Mouse (Mus musculus): ENCODE data around the gene Kmt5b. TPM values are rescaled to one million over a fixed set of nuclear protein-coding genes. Genes with fewer than 3 reads are reported as not detected.

Gene Kmt5b
- polyA plus RNA-seq, 1 experiment from 2014 or later = 58.0 TPM

- no peak overlapping the region for H3K27ac ChIP-seq
- peak overlapping the region; percentile 66 for H3K4me2 ChIP-seq
- WGBS = 84% methylated on average over 7 of the region's 7 CpGs
- ATAC-seq (ENCODE audit: low FRiP score) = no peak
- H3K36me3 ChIP-seq (replicated peaks) = no peaks in the 10 kb centered on the region
- no peaks in the 10 kb centered on the region for H3K27me3 ChIP-seq
- H3K4me3 ChIP-seq (replicated peaks) = 0 out of 2 replicates have a peak overlapping the region, but pooled peaks have one; percentile 13
- peaks cover 18% of the 10 kb centered on the region for H3K4me1 ChIP-seq
- H3K9ac ChIP-seq = no peak overlapping the region
- H3K9me3 ChIP-seq = 0 out of 2 replicates have a peak, but pooled peaks cover 4% of the 10 kb centered on the region
These were observed 23.9 kb upstream of the Kmt5b start for GRCm38 (mm10) chr19:3743362-3743761.

DNA sequence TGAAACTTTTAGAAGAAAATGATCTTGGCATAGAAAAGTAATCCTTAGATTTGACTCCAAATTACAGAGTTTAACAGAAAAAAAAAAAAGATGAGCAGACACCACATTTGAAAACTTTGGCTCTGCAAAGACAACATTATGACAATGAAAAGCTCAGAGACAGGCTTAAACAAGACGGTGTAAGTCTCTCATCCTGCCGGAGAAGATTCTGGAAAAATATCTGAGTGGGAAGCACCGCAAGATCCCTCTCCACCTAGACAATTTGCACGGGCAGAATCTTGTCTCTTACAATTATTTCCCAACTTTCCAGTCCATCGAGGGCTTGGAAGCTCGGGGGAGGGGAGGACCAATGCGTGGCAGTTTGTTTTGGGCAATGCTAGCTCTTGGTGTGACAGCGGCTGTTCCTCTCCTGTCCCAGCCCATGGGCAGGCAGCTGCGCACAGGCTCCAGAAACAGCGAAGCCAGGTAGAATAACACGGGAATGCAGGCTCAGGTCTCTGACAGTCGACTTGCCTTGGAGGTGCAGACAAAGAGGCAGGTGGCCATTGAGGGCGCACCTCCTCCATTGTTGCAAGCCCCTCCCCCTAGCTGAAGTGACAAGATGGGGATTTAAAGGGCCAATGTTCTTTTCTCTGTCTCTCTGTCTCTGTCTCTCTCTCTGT is 23.2 kb upstream of the Kmt5b start:
- Histone ChIP-seq H3K27ac (peak overlapping the region; percentile 88), H3K27me3 (no peaks in the 10 kb centered on the region), H3K36me3 (replicated peaks) (no peaks in the 10 kb centered on the region), H3K4me1 (peaks cover 18% of the 10 kb centered on the region), H3K9me3 (0 out of 2 replicates have a peak, but pooled peaks cover 4% of the 10 kb centered on the region), H3K4me2 (peak overlapping the region; percentile 66), H3K4me3 (replicated peaks) (peak overlapping the region; percentile 47), H3K9ac (peak overlapping the region; percentile 61)
- WGBS = 3% methylated on average over 13 of the region's 13 CpGs
- ATAC-seq (ENCODE audit: low FRiP score) = peak; percentile 82

- H3K27me3 ChIP-seq = no peaks in the 10 kb centered on the region
These were observed 14.5 kb upstream of the Kmt5b start for GRCm38 (mm10) chr19:3752621-3753239.

DNA sequence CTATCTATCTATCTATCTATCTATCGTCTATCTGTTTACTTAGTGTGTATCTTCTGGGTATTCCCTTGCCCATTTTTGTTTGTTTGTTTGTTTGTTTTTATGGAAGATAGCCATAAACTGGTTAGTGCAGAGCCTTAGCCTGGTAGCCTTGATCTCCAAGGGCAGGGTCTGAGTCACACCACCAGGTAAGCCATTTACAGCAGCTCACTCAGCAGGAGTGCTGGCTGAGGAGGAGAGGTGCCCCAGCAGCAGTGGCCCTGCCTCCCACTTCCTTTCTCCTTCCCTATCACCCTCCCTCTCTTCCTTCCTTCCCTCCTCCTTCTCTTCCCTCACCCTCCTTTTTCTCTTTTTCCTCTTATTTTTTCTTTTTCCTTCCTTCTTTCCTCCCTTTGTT is 14.0 kb upstream of the Kmt5b start:
- 89% methylated on average over 1 of the region's 1 CpGs for WGBS
- H3K27me3 ChIP-seq = no peaks in the 10 kb centered on the region
- H3K4me2 ChIP-seq = no peak overlapping the region
- no peak overlapping the region for H3K4me3 ChIP-seq (replicated peaks)
- no peak overlapping the region for H3K27ac ChIP-seq
- H3K9me3 ChIP-seq = no peaks in the 10 kb centered on the region
- H3K4me1 ChIP-seq = no peaks in the 10 kb centered on the region
- ATAC-seq (ENCODE audit: low FRiP score) = no peak
- no peak overlapping the region for H3K9ac ChIP-seq
- no peaks in the 10 kb centered on the region for H3K36me3 ChIP-seq (replicated peaks)

More at GRCm38 (mm10) chr19:3752621-3753239, 14.5 kb upstream of the Kmt5b start:
- WGBS = 62% methylated on average over 8 of the region's 8 CpGs
- no peak overlapping the region for H3K4me3 ChIP-seq (replicated peaks)
- no peak overlapping the region for H3K27ac ChIP-seq
- H3K4me2 ChIP-seq = no peak overlapping the region
- no peak for ATAC-seq (ENCODE audit: low FRiP score)
- no peaks in the 10 kb centered on the region for H3K36me3 ChIP-seq (replicated peaks)
- H3K4me1 ChIP-seq = no peaks in the 10 kb centered on the region
- no peaks in the 10 kb centered on the region for H3K9me3 ChIP-seq
- H3K9ac ChIP-seq = no peak overlapping the region

DNA sequence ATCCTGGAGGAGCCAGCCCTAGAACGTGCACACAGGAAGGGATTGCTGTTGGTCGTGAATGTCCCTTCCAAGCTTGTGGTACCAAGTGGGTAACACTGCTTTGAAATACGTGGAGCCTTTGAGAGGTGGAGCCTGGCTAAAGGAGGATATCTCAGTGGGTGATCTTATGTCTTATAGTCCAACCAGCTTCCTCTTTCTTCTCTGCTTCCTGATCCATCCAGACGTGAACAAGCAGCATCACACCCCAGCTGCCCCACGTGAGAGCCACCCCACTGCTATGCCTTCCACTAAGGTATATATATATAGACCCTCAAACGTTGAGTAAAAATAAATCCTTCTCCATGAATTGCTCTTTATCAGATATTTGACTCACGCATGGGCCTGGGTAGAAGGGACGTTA is 13.5 kb upstream of the Kmt5b start:
- no peaks in the 10 kb centered on the region for H3K27me3 ChIP-seq
- no peaks in the 10 kb centered on the region for H3K36me3 ChIP-seq (replicated peaks)
- no peak overlapping the region for H3K4me3 ChIP-seq (replicated peaks)
- H3K4me1 ChIP-seq = no peaks in the 10 kb centered on the region
- H3K27ac ChIP-seq = no peak overlapping the region
- no peak overlapping the region for H3K4me2 ChIP-seq
- no peak for ATAC-seq (ENCODE audit: low FRiP score)
- no peaks in the 10 kb centered on the region for H3K9me3 ChIP-seq
- H3K9ac ChIP-seq = no peak overlapping the region
- WGBS = 62% methylated on average over 8 of the region's 8 CpGs

DNA sequence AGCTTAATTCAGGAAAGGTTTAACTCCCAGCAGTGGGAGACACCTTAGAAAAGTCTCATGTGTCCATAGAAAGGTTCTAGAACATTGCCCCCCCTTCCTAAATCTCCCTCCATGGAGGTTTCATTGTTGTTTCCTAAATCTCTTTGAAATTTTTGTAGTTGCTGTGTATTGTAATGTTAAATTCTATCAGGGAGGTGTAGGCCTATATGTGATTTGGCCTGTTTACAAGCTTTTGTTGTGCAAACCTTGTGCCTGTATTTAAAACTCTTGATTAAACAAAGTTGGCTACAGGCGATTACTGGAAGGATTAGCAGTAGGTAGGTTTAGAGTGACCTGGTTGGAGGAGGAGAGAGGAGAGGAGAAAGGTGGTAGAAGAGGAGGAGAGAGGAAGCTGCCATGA is 9.4 kb upstream of the Kmt5b start:
- H3K27me3 ChIP-seq = no peaks in the 10 kb centered on the region
- no peak overlapping the region for H3K27ac ChIP-seq
- no peak for ATAC-seq (ENCODE audit: low FRiP score)
- no peaks in the 10 kb centered on the region for H3K4me1 ChIP-seq
- H3K4me2 ChIP-seq = no peak overlapping the region
- H3K9ac ChIP-seq = no peak overlapping the region
- WGBS = 47% methylated on average over 1 of the region's 1 CpGs
- H3K4me3 ChIP-seq (replicated peaks) = no peak overlapping the region
- no peaks in the 10 kb centered on the region for H3K36me3 ChIP-seq (replicated peaks)
- no peaks in the 10 kb centered on the region for H3K9me3 ChIP-seq

DNA sequence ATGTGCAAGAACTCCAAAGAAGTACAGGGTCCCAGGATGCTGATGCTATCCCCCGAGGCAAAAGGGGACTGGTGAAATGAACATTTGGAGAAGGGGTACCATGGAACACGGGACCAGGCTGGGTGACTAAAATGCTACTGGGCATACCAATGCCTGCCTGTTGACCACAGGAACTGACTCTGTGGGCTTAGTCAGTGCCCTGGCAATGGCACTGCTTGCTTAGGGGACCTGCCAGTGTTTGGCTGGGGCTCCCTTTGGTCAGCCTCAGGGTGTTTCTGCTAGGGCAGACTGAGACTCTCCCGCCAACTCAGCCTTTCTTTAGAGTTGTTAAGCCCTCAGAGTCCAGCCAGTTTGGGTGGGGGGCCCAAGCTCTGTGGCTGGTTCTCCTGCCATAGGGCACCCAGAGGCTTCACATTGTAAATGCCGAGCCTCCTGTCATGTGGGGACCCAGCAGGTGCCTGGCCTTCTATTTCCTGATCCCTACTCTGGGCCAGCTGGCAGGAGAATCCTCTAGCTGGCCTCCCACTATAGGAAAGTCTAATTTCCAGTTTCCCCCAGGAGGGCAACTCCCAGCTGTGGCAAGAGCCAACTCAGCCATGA is 1.9 kb upstream of the Kmt5b start:
- WGBS = 82% methylated on average over 4 of the region's 4 CpGs
- H3K27ac ChIP-seq = no peak overlapping the region
- no peak overlapping the region for H3K9ac ChIP-seq
- ATAC-seq (ENCODE audit: low FRiP score) = no peak
- no peaks in the 10 kb centered on the region for H3K36me3 ChIP-seq (replicated peaks)
- no peaks in the 10 kb centered on the region for H3K27me3 ChIP-seq
- H3K4me1 ChIP-seq = peaks cover 22% of the 10 kb centered on the region
- H3K4me3 ChIP-seq (replicated peaks) = no peak overlapping the region
- H3K9me3 ChIP-seq = no peaks in the 10 kb centered on the region
- H3K4me2 ChIP-seq = no peak overlapping the region

- H3K4me2 ChIP-seq = peak overlapping the region; percentile 84
- WGBS = 95% methylated on average over 5 of the region's 5 CpGs
- H3K27ac ChIP-seq = no peak overlapping the region
- H3K9ac ChIP-seq = no peak overlapping the region
- H3K27me3 ChIP-seq = no peaks in the 10 kb centered on the region
- H3K9me3 ChIP-seq = no peaks in the 10 kb centered on the region
- H3K4me1 ChIP-seq = peaks cover 24% of the 10 kb centered on the region
- H3K36me3 ChIP-seq (replicated peaks) = no peaks in the 10 kb centered on the region
- peak overlapping the region; percentile 97; the same call in 1 of the 2 replicates for H3K4me3 ChIP-seq (replicated peaks)
- no peak for ATAC-seq (ENCODE audit: low FRiP score)
These were observed 843 bp upstream of the Kmt5b start for GRCm38 (mm10) chr19:3766378-3766777.

DNA sequence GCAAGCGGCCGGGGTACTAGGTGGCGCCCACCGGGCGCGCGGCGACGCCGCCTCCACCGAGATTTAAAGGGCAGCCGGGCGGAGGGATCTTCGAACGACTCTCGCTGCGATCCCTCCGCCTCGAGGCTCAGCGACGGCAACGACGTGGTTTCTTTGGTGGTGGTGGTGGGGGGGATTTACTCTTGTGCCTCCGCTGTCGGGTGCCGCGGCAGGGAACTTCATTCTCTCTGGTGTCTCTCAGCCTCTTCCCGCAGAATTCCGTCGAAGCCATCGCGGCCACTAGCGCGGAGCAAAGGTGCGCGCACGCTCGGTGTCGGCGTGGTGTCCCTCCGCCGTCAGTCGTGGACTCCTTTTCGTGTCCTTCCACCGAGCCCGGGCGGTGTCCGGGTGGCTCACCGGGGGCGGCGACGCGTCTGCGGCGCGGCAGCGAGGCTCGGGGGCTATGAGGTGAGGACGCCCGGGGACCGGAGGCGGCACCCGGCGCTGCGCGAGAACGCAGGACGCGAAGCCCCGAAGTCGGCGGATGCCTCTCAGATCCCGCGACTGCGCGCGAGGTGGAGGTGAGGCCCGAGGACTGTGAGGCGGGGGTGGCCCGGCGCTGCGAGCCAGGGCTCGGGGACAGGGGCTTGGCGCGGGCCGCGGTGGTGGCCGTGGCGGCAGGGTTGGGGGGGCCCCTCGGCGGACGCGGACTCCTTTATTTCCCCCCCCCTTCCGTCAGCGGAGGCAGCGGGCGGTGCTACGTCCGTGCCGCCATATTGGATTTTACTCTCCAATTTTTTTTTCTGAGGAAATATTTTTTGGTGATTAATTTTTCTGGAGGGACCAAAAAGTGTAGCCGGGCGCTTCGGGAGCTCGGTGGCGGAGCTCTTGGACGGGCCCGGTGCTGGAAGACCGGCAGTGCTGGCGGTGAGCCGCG is 818 bp downstream of the Kmt5b start:
- Histone ChIP-seq H3K4me2 (peak overlapping the region; percentile 84), H3K4me1 (peaks cover 24% of the 10 kb centered on the region), H3K36me3 (replicated peaks) (0 out of 2 replicates have a peak, but pooled peaks cover under 1% of the 10 kb centered on the region), H3K9ac (peak overlapping the region; percentile 100), H3K4me3 (replicated peaks) (peak overlapping the region; percentile 97), H3K27ac (peak overlapping the region; percentile 100), H3K27me3 (no peaks in the 10 kb centered on the region), H3K9me3 (no peaks in the 10 kb centered on the region)
- WGBS = under 1% methylated on average over 110 of the region's 111 CpGs
- ATAC-seq (ENCODE audit: low FRiP score) = peak; percentile 67

DNA sequence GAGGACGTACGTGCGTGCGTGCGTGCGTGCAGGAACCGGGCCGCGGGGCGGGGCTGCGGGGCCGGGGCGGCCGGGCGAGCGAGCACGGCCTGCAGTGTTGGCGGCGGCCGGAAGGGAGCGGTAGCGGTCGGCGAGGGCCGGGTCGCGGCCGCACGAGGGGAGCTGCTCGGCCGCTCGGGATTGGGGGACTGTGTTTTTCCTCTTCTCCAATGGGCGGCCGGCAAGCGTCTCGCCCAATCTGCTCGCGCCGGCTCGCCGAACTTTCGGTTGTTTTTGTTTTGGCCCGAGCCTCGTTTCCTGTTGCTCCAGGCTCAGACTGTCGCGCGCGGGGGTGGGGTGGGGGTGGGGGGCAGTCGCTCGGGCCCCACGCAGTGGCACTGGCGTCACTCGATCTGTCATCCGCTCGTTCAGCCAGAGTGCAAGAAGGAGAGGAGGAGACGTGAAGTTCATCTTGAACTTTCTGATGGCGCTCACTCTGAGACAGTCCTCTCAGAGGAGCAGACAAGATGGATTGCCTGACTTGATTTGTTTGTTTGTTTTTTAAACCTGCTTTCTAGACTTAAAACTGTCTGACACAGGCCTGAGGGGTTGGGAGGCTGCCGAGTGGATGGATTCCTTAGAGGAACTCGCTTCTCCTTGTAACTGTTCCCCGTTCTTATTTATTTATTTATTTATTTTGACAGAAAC is 1.6 kb downstream of the Kmt5b start:
- Histone ChIP-seq H3K4me1 (peaks cover 24% of the 10 kb centered on the region), H3K27me3 (no peaks in the 10 kb centered on the region), H3K36me3 (replicated peaks) (peaks cover 5% of the 10 kb centered on the region; the same call in 1 of the 2 replicates), H3K9ac (peak overlapping the region; percentile 100), H3K27ac (peak overlapping the region; percentile 100), H3K9me3 (no peaks in the 10 kb centered on the region), H3K4me3 (replicated peaks) (peak overlapping the region; percentile 97), H3K4me2 (peak overlapping the region; percentile 84)
- peak; percentile 92 for ATAC-seq (ENCODE audit: low FRiP score)
- WGBS = 2% methylated on average over 56 of the region's 60 CpGs

DNA sequence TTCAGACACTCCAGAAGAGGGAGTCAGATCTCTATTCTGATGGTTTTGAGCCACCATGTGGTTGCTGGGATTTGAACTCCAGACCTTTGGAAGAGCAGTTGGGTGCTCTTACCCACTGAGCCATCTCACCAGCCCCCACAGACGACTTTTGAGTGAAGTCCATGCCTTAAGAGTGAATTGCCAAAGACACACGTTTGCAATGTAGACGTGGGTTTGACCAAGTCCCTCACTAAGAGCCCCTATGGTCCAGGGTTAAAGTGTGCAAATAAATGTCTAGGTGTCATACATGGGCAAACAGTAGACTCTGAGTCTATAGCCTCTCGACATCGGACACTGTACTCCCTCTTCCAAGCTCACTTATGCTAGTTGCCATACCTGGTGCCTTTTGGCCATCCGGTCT is 2.3 kb downstream of the Kmt5b start:
- no peaks in the 10 kb centered on the region for H3K9me3 ChIP-seq
- peaks cover 24% of the 10 kb centered on the region for H3K4me1 ChIP-seq
- WGBS = 89% methylated on average over 6 of the region's 6 CpGs
- peak overlapping the region; percentile 84 for H3K4me2 ChIP-seq
- no peak for ATAC-seq (ENCODE audit: low FRiP score)
- H3K4me3 ChIP-seq (replicated peaks) = peak overlapping the region; percentile 97
- peaks cover 9% of the 10 kb centered on the region; the same call in 1 of the 2 replicates for H3K36me3 ChIP-seq (replicated peaks)
- no peaks in the 10 kb centered on the region for H3K27me3 ChIP-seq
- H3K27ac ChIP-seq = no peak overlapping the region
- peak overlapping the region; percentile 25; the same call in 1 of the 2 replicates for H3K9ac ChIP-seq

All from forebrain, embryonic 12.5 days (tissue).